Mouse (Mus musculus): ENCODE data around the gene Treml2.
A peak's percentile ranks its signal among the peaks of the same experiment; 100 is the strongest.

DNA sequence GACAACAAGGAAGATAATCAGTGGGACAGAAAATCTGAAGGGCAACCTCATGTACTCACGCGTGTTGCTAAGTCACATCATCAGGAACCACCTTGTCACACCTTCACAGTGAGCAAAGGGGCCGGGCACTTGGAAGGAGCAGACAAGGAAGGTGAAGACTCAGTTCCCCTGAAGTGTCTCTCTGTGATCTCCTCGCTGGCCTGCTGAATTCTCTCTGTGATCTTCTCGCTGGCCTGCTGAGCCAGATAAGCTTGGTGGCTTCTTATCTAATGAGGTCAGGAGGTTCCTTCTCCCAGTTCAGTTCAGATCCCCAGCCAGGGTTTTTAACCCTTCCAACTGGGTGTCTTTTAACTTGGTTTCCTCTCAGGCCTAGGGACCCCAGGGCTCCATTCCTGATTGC is 27.1 kb upstream of the Treml2 start:
- TF ChIP-seq CTCF (IDR thresholded peaks at IDR 0.05; ENCODE audit: low read depth): no peak
- TF ChIP-seq EP300 (IDR thresholded peaks at IDR 0.05; ENCODE audit: low read depth): peak; percentile 99
